Mouse (Mus musculus) thymus, postnatal 0 days (tissue): ENCODE results near the gene Agap3. TPM values are rescaled to one million over a fixed set of nuclear protein-coding genes. Genes with fewer than 3 reads are reported as not detected.

Experiments
- DNase-seq: peaks from one replicate; pipeline ENCODE4 v3.0.0-alpha.2; 2015; ENCODE audit warnings: low spot score
- polyA plus RNA-seq: library from polyadenylated mRNA; unstranded; fragments of >200 nt; fragmentation: Nextera tagmentation; extraction: Ambion mirVana; gene quantifications from 2 replicates; pipeline ENCODE4 v1.2.1, GENCODE M21; 2015

Agap3 gene
- 24.5 and 26.9 TPM in 2 replicates for polyA plus RNA-seq

- peak; percentile 44 for DNase-seq
These were observed at the start of gene Agap3 for GRCm38 (mm10) chr5:24452030-24452690. TSS of gene Agap3 (plus strand) at chr5:24452177.

GRCm38 (mm10) chr5:24404594-24405360 lies 47.2 kb upstream of the Agap3 start:
- no peak for DNase-seq

GRCm38 (mm10) chr5:24405389-24405876 lies 46.5 kb upstream of the Agap3 start:
- DNase-seq = no peak

- DNase-seq = no peak
These were observed 43.3 kb upstream of the Agap3 start for GRCm38 (mm10) chr5:24408651-24409050.

- no peak for DNase-seq
These were observed 42.5 kb upstream of the Agap3 start for GRCm38 (mm10) chr5:24409466-24409865.

- no peak for DNase-seq
These were observed 39.9 kb upstream of the Agap3 start for GRCm38 (mm10) chr5:24412063-24412462.

GRCm38 (mm10) chr5:24413042-24413693 lies 38.8 kb upstream of the Agap3 start, which contains the start of gene Asic3:
TSS of gene Asic3 (plus strand) at chr5:24413392.
- no peak for DNase-seq

GRCm38 (mm10) chr5:24413938-24414337 lies 38.0 kb upstream of the Agap3 start:
- DNase-seq = no peak

- DNase-seq = peak; percentile 84
These were observed 35.7 kb upstream of the Agap3 start for GRCm38 (mm10) chr5:24416222-24416736.

GRCm38 (mm10) chr5:24417587-24417986 lies 34.4 kb upstream of the Agap3 start:
- no peak for DNase-seq

- no peak for DNase-seq
These were observed 31.6 kb upstream of the Agap3 start for GRCm38 (mm10) chr5:24420381-24420780.

- DNase-seq = peak; percentile 99
These were observed 28.6 kb upstream of the Agap3 start, which contains the start of the genes Cdk5 and Slc4a2 for GRCm38 (mm10) chr5:24423129-24424003. TSS of gene Cdk5 (minus strand) at chr5:24423530. TSS of gene Slc4a2 (plus strand) at chr5:24423837.

- DNase-seq = peak; percentile 27
These were observed 27.8 kb upstream of the Agap3 start for GRCm38 (mm10) chr5:24424004-24424781.

GRCm38 (mm10) chr5:24424861-24425411 lies 27.0 kb upstream of the Agap3 start:
- DNase-seq = peak; percentile 93

GRCm38 (mm10) chr5:24425421-24426036 lies 26.4 kb upstream of the Agap3 start:
- peak; percentile 73 for DNase-seq

- DNase-seq = peak; percentile 28
These were observed 25.9 kb upstream of the Agap3 start for GRCm38 (mm10) chr5:24426037-24426432.

GRCm38 (mm10) chr5:24426556-24427284 lies 25.3 kb upstream of the Agap3 start:
- DNase-seq = no peak

GRCm38 (mm10) chr5:24427285-24427633 lies 24.7 kb upstream of the Agap3 start:
- no peak for DNase-seq
